8 mouse cellular contexts compared by ENCODE assay signal in the genomic region with DNA sequence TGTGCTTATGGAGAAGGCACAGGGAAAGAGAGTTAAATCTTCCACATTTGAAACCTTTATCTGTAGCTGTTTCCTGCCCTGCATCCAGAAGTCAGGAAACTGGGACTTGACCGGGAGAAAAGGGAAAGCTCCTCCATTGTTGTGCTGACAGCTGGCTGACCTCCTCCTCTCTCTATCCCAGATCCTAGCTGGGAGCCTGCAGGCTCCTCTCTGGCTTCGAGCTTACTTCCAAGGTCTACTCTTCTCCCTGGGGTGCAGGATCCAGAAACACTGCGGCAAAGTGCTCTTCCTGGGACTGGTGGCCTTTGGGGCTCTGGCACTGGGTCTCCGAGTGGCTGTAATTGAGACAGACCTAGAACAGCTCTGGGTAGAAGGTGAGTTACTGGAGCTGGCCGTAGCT. TPM values are rescaled to one million over a fixed set of nuclear protein-coding genes. Genes with fewer than 3 reads are reported as not detected.
DNase-seq lines count a peak whose midpoint lies in the region; ATAC-seq and TF ChIP-seq lines count a peak whose summit lies in the region.

No protein-coding gene starts in this region.

- ATAC-seq in heart, embryonic 16.5 days (replicated peaks; ENCODE audit: extremely low read depth, insufficient read depth, low FRiP score), result no peak
- no peak for ATAC-seq in liver, embryonic 13.5 days (ENCODE audit: low read depth)

- no peak for TF ChIP-seq CTCF in testis, adult 2 months (IDR thresholded peaks at IDR 0.05; ENCODE audit: control insufficient read depth, insufficient read depth, insufficient replicate concordance, low read depth, low read length)

- H3K36me3 ChIP-seq in testis, adult 2 months (ENCODE audit: control insufficient read depth, insufficient read depth, low read length), result no peaks in the 10 kb centered on the region
- H3K36me3 ChIP-seq in heart, embryonic 16.5 days (ENCODE audit: control insufficient read depth, insufficient read depth), result no peaks in the 10 kb centered on the region
- H3K36me3 ChIP-seq in liver, embryonic 13.5 days, result no peaks in the 10 kb centered on the region

- H3K9ac ChIP-seq in heart, embryonic 16.5 days (ENCODE audit: low read length), result peak overlapping the region; percentile 63
- H3K9ac ChIP-seq in liver, embryonic 13.5 days, result no peak overlapping the region

- TF ChIP-seq POLR2A in testis, adult 2 months (IDR thresholded peaks at IDR 0.05; ENCODE audit: control insufficient read depth, low read depth, low read length), result no peak

- intact Hi-C loops in left cerebral cortex, postnatal 14 days (cut with DNase I), result no loop called here

- no peak for DNase-seq in testis, postnatal 14 days (ENCODE audit: low spot score)
- DNase-seq in liver, embryonic 13.5 days, result no peak
- no peak for DNase-seq in natural killer cell, adult 2 months (ENCODE audit: low spot score in 2 of 2)
- no peak for DNase-seq in urinary bladder, postnatal 14 days (ENCODE audit: low spot score)
- no peak for DNase-seq in frontal cortex, postnatal 14 days (ENCODE audit: low spot score in 2 of 2)
- no peak for DNase-seq in left cerebral cortex, postnatal 14 days (ENCODE audit: low spot score in 2 of 2)

- peaks cover 7% of the 10 kb centered on the region for H3K4me1 ChIP-seq in testis, adult 2 months (ENCODE audit: control insufficient read depth, insufficient read depth, low read length)
- 0 out of 2 replicates have a peak, but pooled peaks cover 4% of the 10 kb centered on the region for H3K4me1 ChIP-seq in heart, embryonic 16.5 days (ENCODE audit: control insufficient read depth, insufficient read depth, low read length)
- H3K4me1 ChIP-seq in liver, embryonic 13.5 days (replicated peaks), result peaks cover 17% of the 10 kb centered on the region

- 15% methylated on average over 5 of the region's 5 CpGs for whole genome bisulfite sequencing in heart, embryonic 16.5 days
- 31% methylated on average over 5 of the region's 5 CpGs for WGBS in liver, embryonic 13.5 days (ENCODE audit: insufficient replicate concordance)

- H3K27ac ChIP-seq in testis, adult 2 months (ENCODE audit: control insufficient read depth, insufficient read depth, low read depth, low read length), result peak overlapping the region; percentile 36; the same call in 1 of the 2 replicates
- peak overlapping the region; percentile 61 for H3K27ac ChIP-seq in heart, embryonic 16.5 days (ENCODE audit: low read length)
- no peak overlapping the region for H3K27ac ChIP-seq in liver, embryonic 13.5 days

- H3K4me2 ChIP-seq in heart, embryonic 16.5 days (ENCODE audit: low read depth, low read length), result peak overlapping the region; percentile 66
- H3K4me2 ChIP-seq in liver, embryonic 13.5 days, result peak overlapping the region; percentile 71

- H3K27me3 ChIP-seq in testis, adult 2 months (ENCODE audit: control insufficient read depth, insufficient read depth, low read length), result no peaks in the 10 kb centered on the region
- no peaks in the 10 kb centered on the region for H3K27me3 ChIP-seq in heart, embryonic 16.5 days (ENCODE audit: control insufficient read depth, insufficient read depth, low read length)
- H3K27me3 ChIP-seq in liver, embryonic 13.5 days, result peaks cover 49% of the 10 kb centered on the region

- H3K4me3 ChIP-seq in testis, adult 2 months (ENCODE audit: control insufficient read depth, low read depth, low read length), result peak overlapping the region; percentile 96
- peak overlapping the region; percentile 50 for H3K4me3 ChIP-seq in heart, embryonic 16.5 days (ENCODE audit: low read length)
- H3K4me3 ChIP-seq in liver, embryonic 13.5 days (replicated peaks), result peak overlapping the region; percentile 58

- no peaks in the 10 kb centered on the region for H3K9me3 ChIP-seq in heart, embryonic 16.5 days (replicated peaks; ENCODE audit: control insufficient read depth, low read length)
- H3K9me3 ChIP-seq in liver, embryonic 13.5 days (replicated peaks), result no peaks in the 10 kb centered on the region

RNA-seq across cellular contexts. Expression of a gene that starts 0.8 kb away (rescaled TPM):
- polyA plus RNA-seq in testis, adult 2 months (2012; rRNA removed), result 31.0 and 31.2 TPM in 2 replicates
- polyA plus RNA-seq in heart, embryonic 16.5 days (2015; fragmentation: Nextera tagmentation; extraction: Ambion mirVana), result 2.0 and 2.1 TPM in 2 replicates
- polyA plus RNA-seq in liver, embryonic 13.5 days (2015; fragmentation: Nextera tagmentation; extraction: Ambion mirVana), result 0.36 and 0.51 TPM in 2 replicates
- total RNA-seq in left cerebral cortex, postnatal 14 days (2021), result 1 to 10 TPM; 1.3 to 2.4 TPM

RNA-seq across cellular contexts. Expression of a gene that starts 28.9 kb away (rescaled TPM):
- 2.6 and 3.2 TPM in 2 replicates for polyA plus RNA-seq in testis, adult 2 months (2012; rRNA removed)
- polyA plus RNA-seq in heart, embryonic 16.5 days (2015; fragmentation: Nextera tagmentation; extraction: Ambion mirVana), result 3.0 and 4.6 TPM in 2 replicates
- 5.5 and 5.6 TPM in 2 replicates for polyA plus RNA-seq in liver, embryonic 13.5 days (2015; fragmentation: Nextera tagmentation; extraction: Ambion mirVana)
- total RNA-seq in left cerebral cortex, postnatal 14 days (2021), result 10 to 100 TPM; 11.8 to 12.4 TPM

RNA-seq across cellular contexts. Expression of a gene that starts 29.9 kb away (rescaled TPM):
- 0.28 and 0.29 TPM in 2 replicates for polyA plus RNA-seq in testis, adult 2 months (2012; rRNA removed)
- 0.61 and 0.84 TPM in 2 replicates for polyA plus RNA-seq in heart, embryonic 16.5 days (2015; fragmentation: Nextera tagmentation; extraction: Ambion mirVana)
- polyA plus RNA-seq in liver, embryonic 13.5 days (2015; fragmentation: Nextera tagmentation; extraction: Ambion mirVana), result not detected in 2 replicates
- not detected for total RNA-seq in left cerebral cortex, postnatal 14 days (2021)

RNA-seq across cellular contexts. Expression of a gene that starts 37.1 kb away (rescaled TPM):
- polyA plus RNA-seq in testis, adult 2 months (2012; rRNA removed), result 0.94 and 1.5 TPM in 2 replicates
- 1.9 and 2.2 TPM in 2 replicates for polyA plus RNA-seq in heart, embryonic 16.5 days (2015; fragmentation: Nextera tagmentation; extraction: Ambion mirVana)
- polyA plus RNA-seq in liver, embryonic 13.5 days (2015; fragmentation: Nextera tagmentation; extraction: Ambion mirVana), result 1.2 and 1.3 TPM in 2 replicates
- total RNA-seq in left cerebral cortex, postnatal 14 days (2021), result 10 to 100 TPM; 15.6 to 16.2 TPM

RNA-seq across cellular contexts. Expression of a gene that starts 59.4 kb away (rescaled TPM):
- 185 and 230 TPM in 2 replicates for polyA plus RNA-seq in testis, adult 2 months (2012; rRNA removed)
- polyA plus RNA-seq in heart, embryonic 16.5 days (2015; fragmentation: Nextera tagmentation; extraction: Ambion mirVana), result 420 and 513 TPM in 2 replicates
- polyA plus RNA-seq in liver, embryonic 13.5 days (2015; fragmentation: Nextera tagmentation; extraction: Ambion mirVana), result 877 and 919 TPM in 2 replicates
- 100 to 1,000 TPM; 448 to 449 TPM for total RNA-seq in left cerebral cortex, postnatal 14 days (2021)

Comparison
In these comparisons a context has a peak if more than half of its experiments do, and no peak if none do; other contexts are left out.
1. RNA of a gene that starts 0.8 kb away (polyA plus RNA-seq): 31.0 to 31.2 TPM in testis, adult 2 months; 2.0 to 2.1 TPM in heart, embryonic 16.5 days and 0.36 to 0.51 TPM in liver, embryonic 13.5 days; every median in the first group is over 10 times any median in the second.
2. Peak in every context shown above with its lines, with median percentiles within 50 percentile points of each other: H3K4me3 ChIP-seq.